Mouse (Mus musculus): ENCODE data around the gene Zfp689. TPM values are rescaled to one million over a fixed set of nuclear protein-coding genes. Genes with fewer than 3 reads are reported as not detected.

Zfp689 gene
- polyA plus RNA-seq, 1 experiment, result 3.2 TPM

DNA sequence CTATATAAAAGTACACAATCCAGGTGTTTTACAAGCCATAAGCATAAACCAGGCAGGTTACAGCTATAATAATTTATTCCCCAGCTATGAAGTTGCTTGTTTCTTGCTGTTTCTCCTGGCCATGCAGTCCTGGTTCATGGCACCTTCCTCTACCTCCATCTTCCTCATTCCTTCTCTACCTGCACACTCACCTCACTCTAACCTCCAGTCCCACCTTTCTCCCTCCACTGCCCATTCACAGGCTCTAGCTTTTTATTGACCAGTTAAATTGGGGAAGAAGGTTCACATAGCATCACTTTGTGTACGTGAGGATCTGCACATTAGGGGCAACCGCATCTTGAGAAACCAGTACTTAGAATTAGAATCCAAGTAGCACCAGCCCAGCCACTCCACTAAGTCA lies 4.1 kb upstream of the Zfp689 start:
- TF ChIP-seq POLR2A (IDR thresholded peaks at IDR 0.05; ENCODE audit: low read depth, low read length) (no peak), CTCF (IDR thresholded peaks at IDR 0.05; ENCODE audit: borderline replicate concordance, insufficient read depth, low read length) (no peak)
- H3K4me3 ChIP-seq (ENCODE audit: insufficient read depth, low read length), result no peak overlapping the region
- peaks cover 7% of the 10 kb centered on the region for H3K4me1 ChIP-seq (ENCODE audit: control insufficient read depth, insufficient read depth, low read length)
- H3K27ac ChIP-seq (ENCODE audit: insufficient read depth, low read length), result no peak overlapping the region

DNA sequence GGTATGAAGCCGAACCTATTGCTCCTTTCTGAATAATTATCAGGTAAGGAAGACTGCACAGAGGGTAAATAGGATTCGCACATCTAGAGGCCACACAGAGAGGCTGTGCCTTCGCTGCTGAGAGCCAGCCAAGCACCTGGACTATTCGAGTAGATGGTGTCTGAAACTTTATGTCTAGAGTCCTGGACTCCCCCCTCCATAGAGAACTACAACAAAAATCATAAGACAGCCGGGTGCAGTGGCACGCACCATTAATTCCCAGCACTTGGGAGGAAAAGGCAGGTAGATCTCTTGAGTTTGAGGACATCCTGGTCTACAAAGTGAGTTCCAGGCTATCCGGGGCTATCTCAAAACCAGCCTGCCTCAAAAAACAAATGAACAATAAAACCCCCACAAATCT lies 1.0 kb upstream of the Zfp689 start:
- no peak for TF ChIP-seq CTCF (IDR thresholded peaks at IDR 0.05; ENCODE audit: borderline replicate concordance, insufficient read depth, low read length)
- no peak for TF ChIP-seq POLR2A (IDR thresholded peaks at IDR 0.05; ENCODE audit: low read depth, low read length)
- H3K27ac ChIP-seq (ENCODE audit: insufficient read depth, low read length), result no peak overlapping the region; the same call in 1 of the 2 replicates
- peak overlapping the region; percentile 91 for H3K4me3 ChIP-seq (ENCODE audit: insufficient read depth, low read length)

DNA sequence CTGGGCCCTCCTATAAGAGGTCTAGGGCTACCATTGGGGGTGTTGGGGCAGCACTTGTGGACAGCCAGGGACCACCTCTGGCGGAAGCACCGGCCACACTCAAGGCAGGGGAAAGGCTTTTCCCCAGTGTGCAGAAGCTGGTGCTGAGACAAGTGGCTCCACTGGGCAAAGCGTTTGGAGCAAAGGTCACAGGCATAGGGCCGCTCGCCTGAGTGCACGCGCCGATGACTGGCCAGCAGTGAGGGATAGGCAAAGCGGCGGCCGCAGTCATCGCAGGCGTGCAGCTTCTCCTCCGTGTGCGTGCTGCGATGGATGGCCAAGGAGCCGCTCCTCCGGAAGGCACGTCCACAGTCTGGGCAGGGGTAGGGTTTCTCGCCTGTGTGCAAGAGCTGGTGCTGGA lies 5.0 kb downstream of the Zfp689 start:
- Histone ChIP-seq H3K4me3 (ENCODE audit: insufficient read depth, low read length) (no peak overlapping the region), H3K4me1 (ENCODE audit: control insufficient read depth, insufficient read depth, low read length) (no peaks in the 10 kb centered on the region), H3K27ac (ENCODE audit: insufficient read depth, low read length) (no peak overlapping the region)
- no peak for TF ChIP-seq POLR2A (IDR thresholded peaks at IDR 0.05; ENCODE audit: low read depth, low read length)

More for the DNA sequence above, 1.0 kb upstream of the Zfp689 start:
- peaks cover 7% of the 10 kb centered on the region for H3K4me1 ChIP-seq (ENCODE audit: control insufficient read depth, insufficient read depth, low read length)

DNA sequence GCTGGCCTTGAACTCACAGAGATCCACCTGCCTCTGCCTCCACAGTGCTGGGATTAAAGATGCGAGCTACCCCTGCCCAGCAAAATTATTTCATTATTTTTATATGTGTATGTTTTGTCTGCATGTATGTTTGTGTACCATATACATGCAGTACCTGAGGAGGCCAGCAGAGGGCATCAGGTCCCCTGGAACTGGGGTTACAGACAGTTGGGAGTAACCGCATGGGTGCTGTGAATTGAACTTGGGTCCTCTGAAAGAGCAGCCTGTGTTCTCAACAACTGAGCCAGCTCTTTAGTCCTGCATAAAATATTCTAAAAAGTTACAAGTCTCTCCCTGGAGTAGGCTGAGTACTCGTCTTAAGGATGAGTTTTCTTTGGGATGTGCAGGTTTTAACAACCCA lies 11.2 kb downstream of the Zfp689 start:
- TF ChIP-seq POLR2A (IDR thresholded peaks at IDR 0.05; ENCODE audit: low read depth, low read length) (no peak), CTCF (IDR thresholded peaks at IDR 0.05; ENCODE audit: borderline replicate concordance, insufficient read depth, low read length) (no peak)
- Histone ChIP-seq H3K4me3 (ENCODE audit: insufficient read depth, low read length) (no peak overlapping the region), H3K27ac (ENCODE audit: insufficient read depth, low read length) (no peak overlapping the region), H3K4me1 (ENCODE audit: control insufficient read depth, insufficient read depth, low read length) (no peaks in the 10 kb centered on the region)

DNA sequence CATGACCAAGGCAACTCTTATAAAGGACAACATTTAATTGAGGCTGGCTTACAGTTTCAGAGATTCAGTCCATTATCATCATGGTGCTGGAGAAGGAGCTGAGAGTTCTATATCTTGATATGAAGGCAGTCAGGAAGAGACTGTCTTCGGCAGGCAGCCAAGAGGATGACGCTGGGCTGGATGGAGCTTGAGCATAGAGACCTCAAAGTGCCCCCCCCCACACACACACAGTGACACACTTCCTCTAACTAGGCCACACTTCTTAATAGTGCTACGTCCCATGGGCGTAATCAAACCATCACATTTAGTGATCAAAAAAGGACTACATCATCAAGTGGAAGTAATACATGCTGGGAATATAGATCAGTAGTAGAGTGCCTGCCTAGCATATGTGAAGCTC lies 13.8 kb downstream of the Zfp689 start:
- Histone ChIP-seq H3K4me1 (ENCODE audit: control insufficient read depth, insufficient read depth, low read length) (no peaks in the 10 kb centered on the region), H3K4me3 (ENCODE audit: insufficient read depth, low read length) (no peak overlapping the region), H3K27ac (ENCODE audit: insufficient read depth, low read length) (no peak overlapping the region)
- TF ChIP-seq POLR2A (IDR thresholded peaks at IDR 0.05; ENCODE audit: low read depth, low read length), result no peak
- no peak for TF ChIP-seq CTCF (IDR thresholded peaks at IDR 0.05; ENCODE audit: borderline replicate concordance, insufficient read depth, low read length)

DNA sequence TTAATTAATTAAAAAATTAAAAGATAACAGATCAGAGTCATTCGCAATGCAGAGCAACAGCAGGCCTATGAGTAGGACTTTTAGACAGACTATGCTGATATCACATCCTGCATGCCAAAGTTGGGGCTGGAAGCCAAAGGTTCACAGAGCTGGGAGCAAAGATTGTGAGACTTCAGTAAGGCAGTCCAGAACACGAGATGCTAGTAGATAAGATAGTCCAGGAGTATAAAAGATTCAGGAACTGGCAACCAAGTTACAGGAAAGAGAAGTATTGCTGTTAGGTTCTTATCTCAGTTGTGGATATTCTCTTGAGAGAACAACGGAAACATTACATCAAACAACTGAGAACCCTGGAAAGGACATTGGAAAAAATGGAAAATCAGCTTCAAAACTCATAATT lies 22.6 kb downstream of the Zfp689 start:
- no peak overlapping the region for H3K4me3 ChIP-seq (ENCODE audit: insufficient read depth, low read length)
- no peaks in the 10 kb centered on the region for H3K4me1 ChIP-seq (ENCODE audit: control insufficient read depth, insufficient read depth, low read length)
- TF ChIP-seq CTCF (IDR thresholded peaks at IDR 0.05; ENCODE audit: borderline replicate concordance, insufficient read depth, low read length), result no peak
- H3K27ac ChIP-seq (ENCODE audit: insufficient read depth, low read length), result no peak overlapping the region

DNA sequence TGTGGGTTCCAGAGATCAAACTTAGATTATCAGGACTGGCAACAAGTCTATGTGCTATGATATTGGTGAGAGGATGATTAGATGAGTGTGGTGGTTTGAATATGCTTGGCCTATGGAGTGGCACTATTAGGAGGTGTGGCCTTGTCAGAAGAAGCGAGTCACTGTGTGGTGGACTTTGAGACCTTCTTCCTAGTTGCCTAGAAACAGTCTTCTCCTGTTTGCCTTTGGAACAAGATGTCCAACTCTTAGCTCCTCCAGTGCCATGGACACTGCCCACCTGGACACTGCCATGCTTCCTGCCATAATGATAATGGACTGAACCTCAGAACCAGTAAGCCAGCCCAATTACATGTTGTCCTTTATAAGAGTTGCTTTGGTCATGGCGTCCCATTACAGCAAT lies 23.0 kb downstream of the Zfp689 start:
- H3K27ac ChIP-seq (ENCODE audit: insufficient read depth, low read length), result no peak overlapping the region
- H3K4me3 ChIP-seq (ENCODE audit: insufficient read depth, low read length), result no peak overlapping the region
- no peak for TF ChIP-seq CTCF (IDR thresholded peaks at IDR 0.05; ENCODE audit: borderline replicate concordance, insufficient read depth, low read length)
- TF ChIP-seq POLR2A (IDR thresholded peaks at IDR 0.05; ENCODE audit: low read depth, low read length), result no peak
- H3K4me1 ChIP-seq (ENCODE audit: control insufficient read depth, insufficient read depth, low read length), result no peaks in the 10 kb centered on the region

DNA sequence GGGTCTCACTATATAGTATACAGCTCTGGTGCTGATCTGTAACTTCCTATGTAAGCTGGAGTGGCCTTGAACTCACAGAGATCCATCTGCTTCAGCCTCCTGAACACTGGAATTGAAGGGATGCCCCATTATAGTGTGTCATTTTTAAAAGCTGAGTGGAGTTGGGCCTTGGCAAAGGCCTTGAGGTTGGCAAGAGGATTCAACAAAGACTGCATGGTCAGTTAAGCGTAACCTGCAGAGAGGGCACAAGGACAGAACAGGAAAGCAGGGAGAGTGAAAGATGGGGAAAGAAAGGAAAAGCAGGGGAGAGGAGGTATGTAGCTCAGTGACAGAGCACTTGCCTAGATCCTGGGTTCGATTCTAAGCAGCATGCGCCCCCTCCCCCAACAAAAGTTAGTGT lies 23.7 kb downstream of the Zfp689 start:
- Histone ChIP-seq H3K27ac (ENCODE audit: insufficient read depth, low read length) (no peak overlapping the region), H3K4me1 (ENCODE audit: control insufficient read depth, insufficient read depth, low read length) (no peaks in the 10 kb centered on the region), H3K4me3 (ENCODE audit: insufficient read depth, low read length) (no peak overlapping the region)
- no peak for TF ChIP-seq POLR2A (IDR thresholded peaks at IDR 0.05; ENCODE audit: low read depth, low read length)
- TF ChIP-seq CTCF (IDR thresholded peaks at IDR 0.05; ENCODE audit: borderline replicate concordance, insufficient read depth, low read length), result no peak

DNA sequence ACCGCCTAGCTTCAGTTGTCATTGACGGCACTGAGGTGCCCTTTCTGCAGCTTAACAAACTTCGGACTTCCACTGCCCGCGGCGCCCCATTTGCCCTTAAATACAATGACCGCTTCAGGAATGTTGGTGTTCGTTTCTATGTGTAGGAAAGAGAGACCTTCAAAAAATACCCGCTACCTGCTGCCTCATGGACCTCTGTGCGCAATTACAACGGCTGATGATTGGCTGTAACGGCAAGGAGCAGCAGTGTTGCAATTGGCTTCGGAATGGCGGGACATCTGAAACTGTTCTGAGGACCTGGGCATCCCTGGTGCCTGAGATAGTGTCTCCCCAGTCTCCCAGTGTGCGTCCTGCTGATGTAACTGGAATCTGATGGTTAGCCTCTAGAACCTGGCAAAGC lies 26.7 kb downstream of the Zfp689 start:
- H3K4me1 ChIP-seq (ENCODE audit: control insufficient read depth, insufficient read depth, low read length), result no peaks in the 10 kb centered on the region
- TF ChIP-seq CTCF (IDR thresholded peaks at IDR 0.05; ENCODE audit: borderline replicate concordance, insufficient read depth, low read length) (no peak), POLR2A (IDR thresholded peaks at IDR 0.05; ENCODE audit: low read depth, low read length) (no peak)
- H3K27ac ChIP-seq (ENCODE audit: insufficient read depth, low read length), result no peak overlapping the region
- H3K4me3 ChIP-seq (ENCODE audit: insufficient read depth, low read length), result peak overlapping the region; percentile 92

DNA sequence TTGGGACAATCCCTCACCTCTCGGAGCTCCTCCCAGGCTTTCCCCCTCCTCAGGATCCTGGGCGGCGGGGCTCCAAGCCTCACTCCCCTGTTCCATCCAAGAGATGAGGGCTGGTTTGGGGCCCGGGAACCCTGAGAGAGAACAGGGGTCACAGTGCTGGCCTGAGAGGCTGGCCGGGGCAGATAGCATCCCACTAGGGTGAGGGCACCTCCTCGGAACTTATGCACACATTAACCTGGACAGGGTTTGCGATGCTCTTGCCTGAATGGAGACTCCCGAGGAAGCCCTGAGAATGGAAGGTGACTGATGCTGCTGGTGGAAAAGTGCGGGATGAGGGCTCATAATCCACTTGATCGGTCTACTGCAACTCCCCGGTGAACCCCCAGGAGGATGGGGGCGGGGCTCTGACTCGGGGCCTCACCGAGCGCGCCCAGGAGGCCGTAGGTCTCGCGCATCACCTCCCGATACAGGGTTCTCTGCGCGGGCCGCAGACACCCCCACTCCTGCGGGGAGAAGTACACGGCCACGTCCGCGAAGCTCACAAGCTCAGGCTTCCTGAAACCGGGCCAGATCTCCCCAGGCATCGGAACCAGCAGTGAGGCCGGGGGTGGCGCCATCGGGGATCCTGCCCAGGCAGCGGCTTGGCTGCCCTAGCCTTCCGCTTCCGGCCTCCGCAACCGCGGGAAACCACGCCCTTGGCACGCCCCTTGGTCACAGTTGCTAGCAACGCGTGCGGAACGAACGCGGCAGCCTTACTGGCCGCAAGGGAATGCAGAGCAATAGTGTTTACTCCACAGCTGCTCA lies 27.4 kb downstream of the Zfp689 start, which contains the start of gene Zfp688:
Zfp688 (minus strand) TSS at position 681 of the 804 bp plus-strand sequence.
- peak within 1 kb of the TSS; percentile 92 for H3K4me3 ChIP-seq (ENCODE audit: insufficient read depth, low read length)
- H3K4me1 ChIP-seq (ENCODE audit: control insufficient read depth, insufficient read depth, low read length), result no peaks in the 10 kb centered on the region
- no peak for TF ChIP-seq CTCF (IDR thresholded peaks at IDR 0.05; ENCODE audit: borderline replicate concordance, insufficient read depth, low read length)
- peak; percentile 77 for TF ChIP-seq POLR2A (IDR thresholded peaks at IDR 0.05; ENCODE audit: low read depth, low read length)
- 0 out of 2 replicates have a peak within 1 kb of the TSS, but pooled peaks have one; percentile 43 for H3K27ac ChIP-seq (ENCODE audit: insufficient read depth, low read length)

All from embryonic fibroblast, embryonic 13.5 days (primary cell).